Mouse (Mus musculus): ENCODE measurements around the gene Cluap1.

DNA sequence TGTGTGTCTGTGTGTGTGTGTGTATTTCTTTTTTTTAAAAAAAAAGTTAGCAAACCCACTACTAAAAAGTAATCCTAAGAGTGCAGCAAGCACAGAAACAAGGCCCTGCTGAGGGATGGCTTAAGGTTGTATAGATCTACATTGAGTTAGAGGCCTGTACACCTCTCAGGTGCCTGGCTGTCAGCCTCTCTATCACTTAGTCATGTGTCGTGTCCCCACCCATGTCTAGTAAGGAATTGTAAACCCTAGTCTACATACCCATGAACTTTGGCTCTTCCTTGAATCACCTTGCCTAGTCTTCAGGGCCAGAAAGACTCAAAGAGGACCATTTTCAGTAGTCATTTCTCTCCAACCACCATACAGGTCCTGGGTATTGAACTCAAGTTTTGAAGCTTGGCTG, 12.0 kb upstream of the Cluap1 start:
- TF ChIP-seq CTCF (conservative IDR thresholded peaks at IDR 0.05; ENCODE audit: low read length) (no peak), POU5F1 (IDR thresholded peaks at IDR 0.05; ENCODE audit: borderline replicate concordance, low read length) (no peak)

Measured in E14TG2a.4 (cell line).